Mouse (Mus musculus) kidney, embryonic 15.5 days (tissue): Measurements from ENCODE around the gene Ssu2. TPM values are rescaled to one million over a fixed set of nuclear protein-coding genes. Genes with fewer than 3 reads are reported as not detected.

ENCODE experiments used
- ATAC-seq: fragments of 200-750 bp; cut with Nextera tagmentation; replicated peaks from 2 replicates; pipeline ENCODE4 v1.8.0; 2017; ENCODE audit warnings: moderate TSS enrichment; ENCODE audit not compliant: low FRiP score
- H3K27ac ChIP-seq: fragments of 300-500 bp; sonication (generic); 2 replicates; pipeline ENCODE4 v1.5.1; 2015; ENCODE audit warnings: mild to moderate bottlenecking, inconsistent platforms
- H3K27me3 ChIP-seq: fragments of 300-500 bp; sonication (generic); 2 replicates; pipeline ENCODE4 v1.6.1; 2015; ENCODE audit warnings: inconsistent platforms
- H3K36me3 ChIP-seq: fragments of 300-500 bp; sonication (generic); 2 replicates; pipeline ENCODE4 v1.6.1; 2015; ENCODE audit warnings: inconsistent platforms
- H3K4me1 ChIP-seq: fragments of 300-500 bp; sonication (generic); 2 replicates; pipeline ENCODE4 v1.6.1; 2015; ENCODE audit warnings: inconsistent platforms
- H3K4me2 ChIP-seq: fragments of 300-500 bp; sonication (generic); 2 replicates; pipeline ENCODE4 v1.6.1; 2015; ENCODE audit warnings: moderate library complexity, mild to moderate bottlenecking, inconsistent platforms
- H3K4me3 ChIP-seq: fragments of 300-500 bp; sonication (generic); replicated peaks from 2 replicates; pipeline ENCODE4 v1.5.1; 2015; ENCODE audit warnings: mild to moderate bottlenecking, inconsistent platforms
- H3K9ac ChIP-seq: fragments of 300-500 bp; sonication (generic); 2 replicates; pipeline ENCODE4 v1.6.1; 2015; ENCODE audit warnings: mild to moderate bottlenecking, inconsistent platforms
- H3K9me3 ChIP-seq: fragments of 300-500 bp; sonication (generic); replicated peaks from 2 replicates; pipeline ENCODE4 v1.6.1; 2016; ENCODE audit warnings: inconsistent platforms
- WGBS: fragments of 180-500 bp; shearing (Covaris S2); methylation state at CpG from one replicate; pipeline ENCODE4 v1.1.7; 2015; ENCODE audit warnings: mixed read lengths; 5-methylcytosine and 5-hydroxymethylcytosine counted together
- polyA plus RNA-seq: library from polyadenylated mRNA; unstranded; fragments of >200 nt; fragmentation: Nextera tagmentation; extraction: Ambion mirVana; gene quantifications from 2 replicates; pipeline ENCODE4 v1.2.1, GENCODE M21; 2015

Ssu2 gene
- polyA plus RNA-seq: 3.2 and 3.5 TPM in 2 replicates

GRCm38 (mm10) chr6:112387947-112388346, at the start of gene Ssu2:
Gene Ssu2, minus strand, starts transcription at chr6:112388023.
- H3K4me3 ChIP-seq: no peak within 1 kb of the TSS
- no peak for ATAC-seq
- H3K4me1 ChIP-seq: no peaks in the 10 kb centered on the region
- WGBS: 74% methylated on average over 9 of the region's 9 CpGs
- no peaks in the 10 kb centered on the region for H3K9me3 ChIP-seq
- H3K4me2 ChIP-seq: no peak within 1 kb of the TSS
- no peak within 1 kb of the TSS for H3K9ac ChIP-seq
- H3K27ac ChIP-seq: peak within 1 kb of the TSS; percentile 18; the same call in 1 of the 2 replicates
- H3K27me3 ChIP-seq: no peaks in the 10 kb centered on the region
- no peaks in the 10 kb centered on the region for H3K36me3 ChIP-seq

- Histone ChIP-seq H3K9ac (no peak overlapping the region), H3K4me2 (no peak overlapping the region), H3K27ac (no peak overlapping the region), H3K36me3 (no peaks in the 10 kb centered on the region), H3K9me3 (0 out of 2 replicates have a peak, but pooled peaks cover 3% of the 10 kb centered on the region), H3K27me3 (no peaks in the 10 kb centered on the region), H3K4me3 (no peak overlapping the region), H3K4me1 (no peaks in the 10 kb centered on the region)
- 67% methylated on average over 6 of the region's 6 CpGs for WGBS
- no peak for ATAC-seq
Observed at GRCm38 (mm10) chr6:112426018-112426732, 38.4 kb upstream of the Ssu2 start.

DNA sequence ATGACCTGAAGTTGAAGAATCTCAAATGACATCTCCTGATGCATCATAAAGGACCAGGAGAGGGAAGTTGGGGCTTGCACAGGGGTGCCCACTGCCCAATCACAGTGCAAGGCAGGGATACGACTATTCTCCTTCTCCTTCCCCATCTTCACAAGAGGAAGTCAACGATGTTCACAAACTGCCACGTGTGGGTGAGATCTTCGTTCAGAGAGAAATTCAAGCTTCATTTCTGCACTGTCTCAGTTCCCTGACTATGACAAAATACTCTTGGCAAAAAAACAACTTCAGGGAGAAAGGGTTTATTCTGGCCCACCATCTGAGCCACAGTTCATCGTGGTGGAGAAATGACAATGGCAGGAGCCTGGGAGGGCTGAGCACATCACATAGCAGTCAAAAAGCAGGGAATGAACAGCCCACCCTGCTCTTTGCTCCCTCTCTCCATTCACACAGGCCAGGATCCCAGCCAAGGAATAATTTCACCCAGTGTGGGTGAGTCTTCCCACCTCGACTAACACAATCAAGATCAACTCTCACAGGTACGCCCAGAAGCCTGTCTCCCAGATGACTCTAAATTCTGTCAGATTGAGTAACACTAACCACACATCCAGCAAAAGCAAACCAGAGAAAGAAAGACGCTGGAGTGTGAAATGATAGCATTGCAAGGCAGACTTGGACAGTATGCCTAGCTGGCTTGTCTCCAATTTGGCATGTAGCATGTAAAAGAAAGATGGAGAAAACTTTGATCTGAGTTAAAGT, 36.1 kb upstream of the Ssu2 start:
- Histone ChIP-seq H3K36me3 (no peaks in the 10 kb centered on the region), H3K4me2 (no peak overlapping the region), H3K27me3 (no peaks in the 10 kb centered on the region), H3K4me1 (no peaks in the 10 kb centered on the region), H3K27ac (no peak overlapping the region), H3K4me3 (no peak overlapping the region), H3K9ac (no peak overlapping the region), H3K9me3 (0 out of 2 replicates have a peak, but pooled peaks cover 3% of the 10 kb centered on the region)
- no peak for ATAC-seq
- 81% methylated on average over 8 of the region's 8 CpGs for whole genome bisulfite sequencing

DNA sequence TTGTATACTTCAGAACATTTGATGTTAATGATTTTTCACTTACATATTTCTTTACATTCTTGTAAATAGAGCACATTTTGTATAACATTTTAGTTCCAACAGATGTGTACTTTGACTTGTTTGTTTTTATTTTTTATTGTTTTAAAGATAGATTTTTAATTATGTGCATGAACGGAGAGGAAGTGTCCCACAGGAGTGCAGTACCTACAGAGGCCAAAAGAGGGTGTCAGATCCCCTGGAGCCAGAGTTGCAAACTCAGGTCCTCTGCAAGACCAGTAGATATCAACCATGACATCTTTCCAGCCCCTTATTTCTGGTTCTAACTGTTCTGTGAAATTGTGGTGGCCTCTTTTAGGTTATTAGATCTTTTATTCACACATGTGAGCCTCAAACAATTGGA, 33.1 kb upstream of the Ssu2 start:
- Histone ChIP-seq H3K27ac (no peak overlapping the region), H3K4me2 (no peak overlapping the region), H3K27me3 (no peaks in the 10 kb centered on the region), H3K4me1 (no peaks in the 10 kb centered on the region), H3K4me3 (no peak overlapping the region), H3K36me3 (no peaks in the 10 kb centered on the region), H3K9ac (no peak overlapping the region), H3K9me3 (0 out of 2 replicates have a peak, but pooled peaks cover 3% of the 10 kb centered on the region)
- no peak for ATAC-seq
- whole genome bisulfite sequencing: 89% methylated on average over 1 of the region's 1 CpGs

DNA sequence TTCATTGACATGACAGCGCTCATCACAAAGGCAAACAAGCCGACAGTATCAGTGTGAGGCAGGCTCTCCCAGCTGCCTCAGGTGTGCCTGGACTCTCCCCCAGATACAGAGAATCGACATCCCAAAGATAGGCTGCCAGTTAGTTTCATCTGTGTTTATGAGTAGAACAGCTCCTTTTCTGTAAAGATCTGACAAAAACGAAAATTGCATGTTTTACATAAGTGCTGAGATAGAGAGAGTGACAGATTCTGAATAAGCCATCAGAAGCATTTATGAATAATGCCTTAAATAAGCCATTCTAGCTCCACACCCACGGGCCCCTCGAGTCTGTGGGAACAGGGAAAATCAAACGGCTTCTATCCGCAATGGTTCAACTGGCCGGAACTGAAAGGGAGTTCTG, 31.5 kb upstream of the Ssu2 start:
- WGBS: 71% methylated on average over 9 of the region's 9 CpGs
- Histone ChIP-seq H3K9ac (no peak overlapping the region), H3K27me3 (no peaks in the 10 kb centered on the region), H3K27ac (no peak overlapping the region), H3K4me1 (no peaks in the 10 kb centered on the region), H3K4me2 (no peak overlapping the region), H3K4me3 (no peak overlapping the region), H3K36me3 (no peaks in the 10 kb centered on the region), H3K9me3 (0 out of 2 replicates have a peak, but pooled peaks cover 3% of the 10 kb centered on the region)
- ATAC-seq: no peak

DNA sequence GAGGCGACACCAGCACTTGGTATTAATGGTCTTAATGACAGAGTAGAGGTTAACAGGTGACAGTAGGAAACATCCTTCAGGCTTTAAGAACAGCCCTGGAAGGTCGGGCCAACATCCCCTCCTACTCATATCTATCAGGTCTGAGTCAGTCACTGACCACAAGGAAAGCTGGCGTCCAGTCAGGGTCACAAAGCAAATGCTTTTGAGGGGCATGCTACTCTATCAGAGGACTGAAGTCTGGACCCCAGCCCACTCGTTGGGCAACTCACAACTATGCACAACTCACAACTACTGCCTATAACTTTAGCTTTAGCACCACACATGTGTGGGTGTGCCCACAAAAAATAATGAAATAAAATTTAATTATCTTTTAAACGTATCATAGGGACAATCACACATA, 16.3 kb upstream of the Ssu2 start:
- no peak overlapping the region for H3K9ac ChIP-seq
- no peaks in the 10 kb centered on the region for H3K4me1 ChIP-seq
- H3K4me3 ChIP-seq: no peak overlapping the region
- H3K27ac ChIP-seq: no peak overlapping the region
- H3K36me3 ChIP-seq: no peaks in the 10 kb centered on the region
- H3K4me2 ChIP-seq: no peak overlapping the region
- no peak for ATAC-seq
- no peaks in the 10 kb centered on the region for H3K27me3 ChIP-seq
- WGBS: 74% methylated on average over 5 of the region's 5 CpGs
- H3K9me3 ChIP-seq: no peaks in the 10 kb centered on the region

GRCm38 (mm10) chr6:112401953-112402683, 14.3 kb upstream of the Ssu2 start:
- Histone ChIP-seq H3K9me3 (no peaks in the 10 kb centered on the region), H3K9ac (no peak overlapping the region), H3K36me3 (no peaks in the 10 kb centered on the region), H3K4me3 (no peak overlapping the region), H3K27me3 (no peaks in the 10 kb centered on the region), H3K4me2 (no peak overlapping the region), H3K4me1 (no peaks in the 10 kb centered on the region), H3K27ac (peak overlapping the region; percentile 67)
- peak; percentile 86 for ATAC-seq
- 68% methylated on average over 12 of the region's 12 CpGs for WGBS

DNA sequence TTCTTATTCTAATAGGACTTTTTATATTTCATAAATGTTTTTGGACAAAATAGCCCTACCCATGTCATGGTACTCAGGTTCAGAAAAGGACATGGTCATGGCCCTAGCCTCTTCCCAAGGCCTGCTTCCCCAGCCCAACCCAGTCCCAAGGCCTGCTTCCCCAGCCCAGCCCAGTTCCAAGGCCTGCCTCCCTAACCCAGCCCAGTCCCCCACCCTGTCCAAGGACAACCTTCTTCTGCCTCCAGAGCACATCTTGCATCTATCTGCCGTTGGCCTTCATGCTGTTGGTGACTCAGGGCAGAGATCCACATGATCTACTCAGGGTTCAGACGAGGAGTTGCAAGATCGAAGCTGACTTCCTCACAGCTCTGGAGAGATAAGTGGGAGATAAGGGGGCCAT, 9.5 kb upstream of the Ssu2 start:
- Histone ChIP-seq H3K9me3 (no peaks in the 10 kb centered on the region), H3K4me3 (no peak overlapping the region), H3K36me3 (no peaks in the 10 kb centered on the region), H3K4me1 (no peaks in the 10 kb centered on the region), H3K9ac (no peak overlapping the region), H3K4me2 (no peak overlapping the region), H3K27ac (no peak overlapping the region), H3K27me3 (no peaks in the 10 kb centered on the region)
- no peak for ATAC-seq
- 83% methylated on average over 3 of the region's 3 CpGs for WGBS

- Histone ChIP-seq H3K27ac (no peak overlapping the region), H3K36me3 (no peaks in the 10 kb centered on the region), H3K4me1 (no peaks in the 10 kb centered on the region), H3K4me2 (no peak overlapping the region), H3K27me3 (no peaks in the 10 kb centered on the region), H3K9me3 (no peaks in the 10 kb centered on the region), H3K9ac (no peak overlapping the region), H3K4me3 (no peak overlapping the region)
- 88% methylated on average over 3 of the region's 3 CpGs for WGBS
- ATAC-seq: no peak
Observed at GRCm38 (mm10) chr6:112396352-112396751, 8.5 kb upstream of the Ssu2 start.

DNA sequence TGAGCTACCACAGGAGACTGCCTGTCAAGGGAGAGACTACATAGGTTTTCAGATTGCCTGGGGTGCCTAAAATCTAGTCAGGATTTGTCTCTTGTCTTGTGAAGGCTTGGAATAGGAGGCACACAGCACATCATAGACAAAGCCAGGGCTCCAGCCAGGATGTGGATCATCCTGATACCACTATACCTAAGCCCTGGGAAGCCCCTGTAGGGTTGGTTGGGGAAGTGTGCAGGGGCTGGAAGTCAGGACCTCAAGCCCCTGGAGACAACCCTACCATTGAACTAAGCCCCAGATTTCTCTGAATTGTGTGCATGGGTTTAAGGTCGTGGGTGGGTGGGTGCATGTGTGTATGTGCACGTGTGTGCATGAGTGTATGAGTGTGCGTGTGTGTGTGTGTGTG, 562 bp upstream of the Ssu2 start:
- no peak overlapping the region for H3K27ac ChIP-seq
- no peaks in the 10 kb centered on the region for H3K36me3 ChIP-seq
- no peaks in the 10 kb centered on the region for H3K4me1 ChIP-seq
- WGBS: 83% methylated on average over 3 of the region's 3 CpGs
- H3K27me3 ChIP-seq: no peaks in the 10 kb centered on the region
- no peak for ATAC-seq
- H3K9me3 ChIP-seq: no peaks in the 10 kb centered on the region
- H3K4me2 ChIP-seq: no peak overlapping the region
- no peak overlapping the region for H3K4me3 ChIP-seq
- H3K9ac ChIP-seq: no peak overlapping the region

- Histone ChIP-seq H3K4me2 (no peak overlapping the region), H3K9me3 (no peaks in the 10 kb centered on the region), H3K36me3 (no peaks in the 10 kb centered on the region), H3K4me1 (no peaks in the 10 kb centered on the region), H3K27ac (no peak overlapping the region), H3K4me3 (no peak overlapping the region), H3K9ac (no peak overlapping the region), H3K27me3 (no peaks in the 10 kb centered on the region)
- no peak for ATAC-seq
- WGBS: 47% methylated on average over 2 of the region's 2 CpGs
Observed at GRCm38 (mm10) chr6:112386260-112386659, 1.6 kb downstream of the Ssu2 start.
